Mouse (Mus musculus): ENCODE results near the gene Slc25a30. TPM values are rescaled to one million over a fixed set of nuclear protein-coding genes. Genes with fewer than 3 reads are reported as not detected.

Slc25a30 gene
- polyA plus RNA-seq, 2 experiments: 2.0 to 3.8 TPM

DNA sequence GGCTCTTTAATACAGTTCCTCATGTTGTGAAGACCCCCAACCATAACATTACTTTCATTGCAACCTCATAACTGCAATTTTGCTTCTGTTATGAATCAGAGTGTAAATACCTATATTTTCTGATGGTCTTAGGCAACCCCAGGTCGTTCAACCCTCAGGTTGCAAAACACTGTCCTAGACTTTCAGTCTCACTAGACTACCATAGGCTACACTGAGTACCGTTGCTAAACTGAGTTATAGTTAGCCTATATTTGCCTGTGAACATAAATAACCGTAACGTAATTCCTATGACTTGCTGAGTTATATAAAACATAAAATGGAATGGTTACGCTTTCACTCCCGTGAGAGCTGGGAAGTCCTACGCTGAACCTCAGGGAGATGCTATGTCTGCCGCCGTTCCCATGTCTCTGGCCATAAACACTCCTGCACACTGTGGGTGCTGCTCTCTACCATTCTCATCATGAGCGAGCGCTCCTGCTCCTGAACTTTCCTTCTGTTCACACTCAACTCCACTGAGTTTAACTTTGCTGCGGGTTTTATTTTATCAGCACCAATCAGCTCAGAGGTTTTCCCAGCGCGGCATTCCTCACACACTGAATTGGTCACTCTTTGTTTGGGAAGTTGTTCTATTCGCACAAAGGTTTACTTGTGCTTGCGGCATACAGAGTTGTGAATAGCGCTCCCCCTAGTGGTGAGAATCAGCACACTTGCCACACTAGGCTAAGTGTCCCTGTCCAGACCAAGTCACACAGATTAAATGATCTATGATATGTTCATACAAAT lies 19.2 kb downstream of the Slc25a30 start:
- WGBS (ENCODE audit: insufficient replicate concordance): 60% methylated on average over 17 of the region's 17 CpGs
- Histone ChIP-seq H3K4me2 (ENCODE audit: low read depth) (no peak overlapping the region), H3K36me3 (replicated peaks; ENCODE audit: control insufficient read depth, insufficient read depth, low read depth) (no peaks in the 10 kb centered on the region; the same call in none of the 2 replicates), H3K27me3 (ENCODE audit: control insufficient read depth, insufficient read depth, low read length) (no peaks in the 10 kb centered on the region), H3K9ac (replicated peaks) (no peak overlapping the region), H3K4me1 (replicated peaks; ENCODE audit: control insufficient read depth in 2 of 2, insufficient read depth in 2 of 2, low read length in 1 of 2) (peaks cover 3 to 6% of the 10 kb centered on the region in 2 experiments), H3K27ac (no peak overlapping the region), H3K4me3 (ENCODE audit: insufficient read depth in 1 of 2, low read depth in 2 of 2, low read length in 2 of 2) (no peak overlapping the region), H3K9me3 (ENCODE audit: control insufficient read depth, low read length) (no peaks in the 10 kb centered on the region)
- DNase-seq (ENCODE audit: low read depth in 3 of 3, low spot score in 3 of 3) (peak; percentile 50 to 54 (median 52)), ATAC-seq (ENCODE audit: insufficient read depth) (peak; percentile 48; the same call in 1 of the 2 replicates)
- peak; percentile 92 for TF ChIP-seq CTCF (IDR thresholded peaks at IDR 0.05; ENCODE audit: low read depth)
- TF ChIP-seq EP300 (IDR thresholded peaks at IDR 0.05; ENCODE audit: low read depth): no peak

GRCm38 (mm10) chr14:75761028-75761805 lies 25.6 kb downstream of the Slc25a30 start:
- peaks cover 4 to 5% of the 10 kb centered on the region in 2 experiments for H3K4me1 ChIP-seq (replicated peaks; ENCODE audit: control insufficient read depth in 2 of 2, insufficient read depth in 2 of 2, low read length in 1 of 2)
- DNase-seq (ENCODE audit: low read depth in 3 of 3, low spot score in 3 of 3): peak; percentile 50 to 57 (median 52)
- peaks cover 2% of the 10 kb centered on the region; the same call in 1 of the 2 replicates for H3K36me3 ChIP-seq (replicated peaks; ENCODE audit: control insufficient read depth, insufficient read depth, low read depth)
- peak overlapping the region; percentile 39; the same call in 1 of the 2 replicates for H3K4me2 ChIP-seq (ENCODE audit: low read depth)
- peak; percentile 72 for ATAC-seq (ENCODE audit: insufficient read depth)
- TF ChIP-seq EP300 (IDR thresholded peaks at IDR 0.05; ENCODE audit: low read depth): no peak
- peak; percentile 82 for TF ChIP-seq CTCF (IDR thresholded peaks at IDR 0.05; ENCODE audit: low read depth)
- H3K9ac ChIP-seq (replicated peaks): peak overlapping the region; percentile 18; the same call in 1 of the 2 replicates
- H3K27me3 ChIP-seq (ENCODE audit: control insufficient read depth, insufficient read depth, low read length): no peaks in the 10 kb centered on the region
- H3K9me3 ChIP-seq (ENCODE audit: control insufficient read depth, low read length): no peaks in the 10 kb centered on the region
- H3K4me3 ChIP-seq (ENCODE audit: insufficient read depth in 1 of 2, low read depth in 2 of 2, low read length in 2 of 2): no peak overlapping the region
- peak overlapping the region; percentile 36 for H3K27ac ChIP-seq
- WGBS (ENCODE audit: insufficient replicate concordance): 28% methylated on average over 10 of the region's 10 CpGs

- H3K9me3 ChIP-seq (ENCODE audit: control insufficient read depth, low read length): no peaks in the 10 kb centered on the region
- no peak overlapping the region for H3K9ac ChIP-seq (replicated peaks)
- 60% methylated on average over 7 of the region's 7 CpGs for WGBS (ENCODE audit: insufficient replicate concordance)
- no peak overlapping the region for H3K27ac ChIP-seq
- TF ChIP-seq CTCF (IDR thresholded peaks at IDR 0.05; ENCODE audit: low read depth) (no peak), EP300 (IDR thresholded peaks at IDR 0.05; ENCODE audit: low read depth) (no peak)
- H3K4me2 ChIP-seq (ENCODE audit: low read depth): no peak overlapping the region
- peaks cover 2% of the 10 kb centered on the region; the same call in 1 of the 2 replicates for H3K36me3 ChIP-seq (replicated peaks; ENCODE audit: control insufficient read depth, insufficient read depth, low read depth)
- DNase-seq (ENCODE audit: low read depth in 3 of 3, low spot score in 3 of 3) (no peak), ATAC-seq (ENCODE audit: insufficient read depth) (no peak)
- no peak overlapping the region for H3K4me3 ChIP-seq (ENCODE audit: insufficient read depth in 1 of 2, low read depth in 2 of 2, low read length in 2 of 2)
- H3K27me3 ChIP-seq (ENCODE audit: control insufficient read depth, insufficient read depth, low read length): no peaks in the 10 kb centered on the region
- peaks cover 4 to 5% of the 10 kb centered on the region in 2 experiments for H3K4me1 ChIP-seq (replicated peaks; ENCODE audit: control insufficient read depth in 2 of 2, insufficient read depth in 2 of 2, low read length in 1 of 2)
Observed at GRCm38 (mm10) chr14:75758401-75758800, 28.4 kb downstream of the Slc25a30 start.

GRCm38 (mm10) chr14:75757821-75758220 lies 29.0 kb downstream of the Slc25a30 start:
- DNase-seq (ENCODE audit: low read depth in 3 of 3, low spot score in 3 of 3): no peak
- Histone ChIP-seq H3K36me3 (replicated peaks; ENCODE audit: control insufficient read depth, insufficient read depth, low read depth) (peaks cover 2% of the 10 kb centered on the region; the same call in 1 of the 2 replicates), H3K9ac (replicated peaks) (no peak overlapping the region), H3K4me1 (replicated peaks; ENCODE audit: control insufficient read depth in 2 of 2, insufficient read depth in 2 of 2, low read length in 1 of 2) (peaks cover 10% of the 10 kb centered on the region in 2 experiments), H3K4me3 (ENCODE audit: insufficient read depth in 1 of 2, low read depth in 2 of 2, low read length in 2 of 2) (no peak overlapping the region), H3K27ac (no peak overlapping the region), H3K9me3 (ENCODE audit: control insufficient read depth, low read length) (no peaks in the 10 kb centered on the region), H3K4me2 (ENCODE audit: low read depth) (no peak overlapping the region), H3K27me3 (ENCODE audit: control insufficient read depth, insufficient read depth, low read length) (no peaks in the 10 kb centered on the region)
- 59% methylated on average over 2 of the region's 2 CpGs for WGBS (ENCODE audit: insufficient replicate concordance)
- ATAC-seq (ENCODE audit: insufficient read depth): no peak
- TF ChIP-seq EP300 (IDR thresholded peaks at IDR 0.05; ENCODE audit: low read depth) (no peak), CTCF (IDR thresholded peaks at IDR 0.05; ENCODE audit: low read depth) (no peak)

DNA sequence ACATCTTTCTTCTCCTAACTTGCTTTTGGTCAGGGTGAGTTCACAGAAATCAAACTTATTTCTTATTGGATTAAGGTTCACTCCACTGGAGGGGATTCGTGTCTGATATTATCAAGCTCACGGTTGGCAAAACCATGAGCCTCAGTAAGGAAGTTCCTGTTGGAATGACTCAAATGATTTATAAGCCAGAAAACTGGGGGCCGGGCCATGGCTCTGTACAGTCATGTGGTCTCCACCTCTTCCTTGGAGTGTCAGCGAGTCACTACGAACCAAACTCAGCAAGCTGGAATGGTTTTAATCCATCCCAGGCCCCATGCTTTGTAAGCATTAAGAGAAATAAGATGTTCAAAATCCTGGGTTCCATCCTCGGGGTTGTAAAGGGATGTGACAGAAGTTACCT lies 29.9 kb downstream of the Slc25a30 start:
- no peak overlapping the region for H3K9ac ChIP-seq (replicated peaks)
- H3K36me3 ChIP-seq (replicated peaks; ENCODE audit: control insufficient read depth, insufficient read depth, low read depth): peaks cover under 1% of the 10 kb centered on the region; the same call in 1 of the 2 replicates
- H3K4me1 ChIP-seq (replicated peaks; ENCODE audit: control insufficient read depth in 2 of 2, insufficient read depth in 2 of 2, low read length in 1 of 2): peaks cover 15 to 18% of the 10 kb centered on the region in 2 experiments
- H3K4me3 ChIP-seq (ENCODE audit: insufficient read depth in 1 of 2, low read depth in 2 of 2, low read length in 2 of 2): no peak overlapping the region
- TF ChIP-seq EP300 (IDR thresholded peaks at IDR 0.05; ENCODE audit: low read depth) (no peak), CTCF (IDR thresholded peaks at IDR 0.05; ENCODE audit: low read depth) (no peak)
- no peaks in the 10 kb centered on the region for H3K9me3 ChIP-seq (ENCODE audit: control insufficient read depth, low read length)
- DNase-seq (ENCODE audit: low read depth in 3 of 3, low spot score in 3 of 3) (no peak), ATAC-seq (ENCODE audit: insufficient read depth) (no peak)
- no peaks in the 10 kb centered on the region for H3K27me3 ChIP-seq (ENCODE audit: control insufficient read depth, insufficient read depth, low read length)
- no peak overlapping the region for H3K27ac ChIP-seq
- WGBS (ENCODE audit: insufficient replicate concordance): 56% methylated on average over 6 of the region's 6 CpGs
- H3K4me2 ChIP-seq (ENCODE audit: low read depth): no peak overlapping the region

Data from liver, embryonic 14.5 days (tissue).